In genomic region chr6:32520097-32520496, GRCm38 (mm10) we compare ENCODE assay signal across 11 mouse cellular contexts.
A peak's percentile ranks its signal among the peaks of the same experiment; 100 is the strongest.
DNase-seq lines count a peak whose midpoint lies in the region; ATAC-seq and TF ChIP-seq lines count a peak whose summit lies in the region.
"Had no signal": no experiment of that assay in that cellular context is flagged by ENCODE, and none has a peak within 500 bp of the region (broad histone marks: within the 10 kb centered on the region; RNA-seq: fewer than 3 reads in every experiment).

No protein-coding gene starts in this region.

- H3K36me3 ChIP-seq in forebrain, embryonic 13.5 days (ENCODE audit: poor library complexity, severe bottlenecking): peaks cover 14% of the 10 kb centered on the region
- H3K36me3 ChIP-seq in forebrain, embryonic 11.5 days (ENCODE audit: control insufficient read depth, insufficient read depth, low read length): no peaks in the 10 kb centered on the region
- H3K36me3 ChIP-seq in liver, postnatal 0 days (replicated peaks; ENCODE audit: insufficient read depth, low read length): no peaks in the 10 kb centered on the region
- no peaks in the 10 kb centered on the region for H3K36me3 ChIP-seq in stomach, postnatal 0 days (ENCODE audit: control insufficient read depth, insufficient read depth, low read length)
- H3K36me3 ChIP-seq: G1E had no signal

- no peak for DNase-seq in forebrain, embryonic 11.5 days (ENCODE audit: low spot score)
- peak; percentile 72 for DNase-seq in left cerebral cortex, postnatal 4 days
- no peak for DNase-seq in left cerebral cortex, adult 2 months (ENCODE audit: extremely low spot score in 1 of 2, low spot score in 2 of 2)
- DNase-seq in cerebellum, adult 8-10 months: peak; percentile 26
- peak; percentile 73 to 77 for DNase-seq in heart, adult 9 months (ENCODE audit: low spot score in 2 of 2)
- no peak for DNase-seq in liver, postnatal 0 days
- DNase-seq in stomach, postnatal 0 days (ENCODE audit: low spot score): no peak
- DNase-seq: kidney, postnatal 4 days had no signal

- no peak for TF ChIP-seq EP300 in liver, postnatal 0 days (IDR thresholded peaks at IDR 0.05; ENCODE audit: low read depth)
- TF ChIP-seq EP300 in stomach, postnatal 0 days (optimal IDR thresholded peaks at IDR 0.05): no peak

- H3K9ac ChIP-seq in forebrain, embryonic 13.5 days: no peak overlapping the region
- H3K9ac ChIP-seq in forebrain, embryonic 11.5 days (ENCODE audit: low read length): no peak overlapping the region
- no peak overlapping the region for H3K9ac ChIP-seq in liver, postnatal 0 days (replicated peaks)
- H3K9ac ChIP-seq in stomach, postnatal 0 days (ENCODE audit: low read length): no peak overlapping the region
- H3K9ac ChIP-seq: limb, embryonic 12.5 days had no signal

- no peak overlapping the region for H3K4me3 ChIP-seq in forebrain, embryonic 13.5 days
- no peak overlapping the region for H3K4me3 ChIP-seq in forebrain, embryonic 11.5 days (ENCODE audit: low read depth, low read length)
- no peak overlapping the region for H3K4me3 ChIP-seq in left cerebral cortex, adult 2 months
- H3K4me3 ChIP-seq in liver, postnatal 0 days (ENCODE audit: low read depth, low read length): no peak overlapping the region
- H3K4me3 ChIP-seq in stomach, postnatal 0 days (ENCODE audit: low read depth, low read length): no peak overlapping the region
- H3K4me3 ChIP-seq: limb, embryonic 12.5 days had no signal

- intact Hi-C loops in left cerebral cortex, postnatal 4 days (cut with DNase I): no loop called here
- intact Hi-C loops in left cerebral cortex, adult 2 months (cut with DNase I): no loop called here

- no peaks in the 10 kb centered on the region for H3K27me3 ChIP-seq in forebrain, embryonic 13.5 days
- no peaks in the 10 kb centered on the region for H3K27me3 ChIP-seq in forebrain, embryonic 11.5 days (ENCODE audit: control insufficient read depth, insufficient read depth, low read length)
- H3K27me3 ChIP-seq in liver, postnatal 0 days (ENCODE audit: insufficient read depth, low read length): no peaks in the 10 kb centered on the region
- no peaks in the 10 kb centered on the region for H3K27me3 ChIP-seq in stomach, postnatal 0 days (ENCODE audit: control insufficient read depth, insufficient read depth, low read length)
- H3K27me3 ChIP-seq: limb, embryonic 12.5 days had no signal

- no peak overlapping the region for H3K4me2 ChIP-seq in forebrain, embryonic 13.5 days
- no peak overlapping the region for H3K4me2 ChIP-seq in forebrain, embryonic 11.5 days (ENCODE audit: low read depth, low read length, severe bottlenecking)
- no peak overlapping the region for H3K4me2 ChIP-seq in liver, postnatal 0 days (ENCODE audit: low read depth, low read length)
- no peak overlapping the region for H3K4me2 ChIP-seq in stomach, postnatal 0 days (replicated peaks; ENCODE audit: low read depth)
- H3K4me2 ChIP-seq: limb, embryonic 12.5 days had no signal

- H3K9me3 ChIP-seq in forebrain, embryonic 13.5 days (replicated peaks): no peaks in the 10 kb centered on the region
- H3K9me3 ChIP-seq in forebrain, embryonic 11.5 days (ENCODE audit: control insufficient read depth, low read length): no peaks in the 10 kb centered on the region
- H3K9me3 ChIP-seq in liver, postnatal 0 days (ENCODE audit: low read length): no peaks in the 10 kb centered on the region
- no peaks in the 10 kb centered on the region for H3K9me3 ChIP-seq in stomach, postnatal 0 days (ENCODE audit: control insufficient read depth, low read length)
- H3K9me3 ChIP-seq: G1E; limb, embryonic 12.5 days had no signal

- H3K27ac ChIP-seq in forebrain, embryonic 13.5 days: peak overlapping the region; percentile 31; the same call in 1 of the 2 replicates
- H3K27ac ChIP-seq in forebrain, embryonic 11.5 days (ENCODE audit: low read depth, low read length): no peak overlapping the region
- H3K27ac ChIP-seq in left cerebral cortex, adult 2 months: no peak overlapping the region
- no peak overlapping the region for H3K27ac ChIP-seq in liver, postnatal 0 days (ENCODE audit: low read depth)
- H3K27ac ChIP-seq in stomach, postnatal 0 days (replicated peaks): no peak overlapping the region
- H3K27ac ChIP-seq: limb, embryonic 12.5 days had no signal

- no peaks in the 10 kb centered on the region; the same call in 1 of the 2 replicates for H3K4me1 ChIP-seq in forebrain, embryonic 13.5 days
- no peaks in the 10 kb centered on the region for H3K4me1 ChIP-seq in forebrain, embryonic 11.5 days (replicated peaks; ENCODE audit: control insufficient read depth, insufficient read depth, low read length)
- no peaks in the 10 kb centered on the region for H3K4me1 ChIP-seq in liver, postnatal 0 days (ENCODE audit: insufficient read depth)
- H3K4me1 ChIP-seq in stomach, postnatal 0 days (replicated peaks; ENCODE audit: control insufficient read depth, insufficient read depth): no peaks in the 10 kb centered on the region
- H3K4me1 ChIP-seq: limb, embryonic 12.5 days had no signal

- ATAC-seq in forebrain, embryonic 13.5 days: peak; percentile 73
- ATAC-seq in forebrain, embryonic 11.5 days (replicated peaks; ENCODE audit: low FRiP score): no peak
- no peak for ATAC-seq in liver, postnatal 0 days
- ATAC-seq in stomach, postnatal 0 days (ENCODE audit: low FRiP score, low TSS enrichment): no peak

- no peak for TF ChIP-seq CTCF in left cerebral cortex, adult 2 months (IDR thresholded peaks at IDR 0.05)
- TF ChIP-seq CTCF in liver, postnatal 0 days (IDR thresholded peaks at IDR 0.05; ENCODE audit: low read depth): no peak
- no peak for TF ChIP-seq CTCF in stomach, postnatal 0 days (IDR thresholded peaks at IDR 0.05; ENCODE audit: low read depth)

- WGBS in forebrain, embryonic 13.5 days: 67% methylated on average over 4 of the region's 4 CpGs
- WGBS in forebrain, embryonic 11.5 days: 86% methylated on average over 4 of the region's 4 CpGs
- 75% methylated on average over 4 of the region's 4 CpGs for WGBS in liver, postnatal 0 days (ENCODE audit: insufficient replicate concordance)
- WGBS in stomach, postnatal 0 days: 69% methylated on average over 4 of the region's 4 CpGs

Comparison
In these comparisons a context has a peak if more than half of its experiments do, and no peak if none do; other contexts are left out.
1. DNase-seq: peak in left cerebral cortex, postnatal 4 days (single experiment), cerebellum, adult 8-10 months (single experiment) and heart, adult 9 months (2 of 2); none in forebrain, embryonic 11.5 days (single experiment), left cerebral cortex, adult 2 months (0 of 2), liver, postnatal 0 days (single experiment) and stomach, postnatal 0 days (single experiment).